Mouse (Mus musculus) liver, adult 2 months (tissue): ENCODE results near the gene Tbx4. TPM values are rescaled to one million over a fixed set of nuclear protein-coding genes. Genes with fewer than 3 reads are reported as not detected.

ENCODE experiments used
- DNase-seq: peaks from one replicate; pipeline ENCODE4 v3.0.0-alpha.2; 2011; ENCODE audit warnings: low read depth, low spot score; ENCODE audit errors: extremely low read depth
- H3K27ac ChIP-seq: fragments of 200-500 bp; replicated peaks from 2 replicates; pipeline ENCODE4 v1.5.1; 2012; ENCODE audit warnings: low read depth, mild to moderate bottlenecking, control low read depth, inconsistent platforms, low read length; ENCODE audit not compliant: insufficient read depth
- H3K27me3 ChIP-seq: fragments of 200-500 bp; 2 replicates; pipeline ENCODE4 v1.6.1; 2012; ENCODE audit warnings: mild to moderate bottlenecking, moderate library complexity, low read length, inconsistent platforms; ENCODE audit not compliant: control insufficient read depth, insufficient read depth
- H3K36me3 ChIP-seq: fragments of 200-500 bp; 2 replicates; pipeline ENCODE4 v1.6.1; 2012; ENCODE audit warnings: low read length, inconsistent platforms; ENCODE audit not compliant: control insufficient read depth, insufficient read depth
- H3K4me1 ChIP-seq: fragments of 200-500 bp; 2 replicates; pipeline ENCODE4 v1.6.1; 2011; ENCODE audit warnings: low read length; ENCODE audit not compliant: control insufficient read depth, insufficient read depth
- H3K4me3 ChIP-seq: fragments of 200-500 bp; 2 replicates; pipeline ENCODE4 v1.5.1; 2011; ENCODE audit warnings: low read depth, mild to moderate bottlenecking, control low read depth, low read length, moderate library complexity; ENCODE audit not compliant: insufficient read depth
- H3K79me2 ChIP-seq: fragments of 200-500 bp; 2 replicates; pipeline ENCODE4 v1.6.1; 2012; ENCODE audit warnings: inconsistent platforms, mild to moderate bottlenecking, low read length, moderate library complexity; ENCODE audit not compliant: control insufficient read depth, insufficient read depth
- H3K9ac ChIP-seq: fragments of 200-500 bp; 2 replicates; pipeline ENCODE4 v1.6.1; 2012; ENCODE audit warnings: low read depth, mild to moderate bottlenecking, control low read depth, inconsistent platforms, low read length
- CTCF ChIP-seq: fragments of 200-500 bp; IDR thresholded peaks from 2 replicates; pipeline ENCODE4 v1.5.1; 2011; ENCODE audit warnings: low read depth, low read length, control low read depth
- POLR2A ChIP-seq: fragments of 200-500 bp; IDR thresholded peaks from 2 replicates; pipeline ENCODE4 v1.6.1; 2011; ENCODE audit warnings: low read length, control low read depth; ENCODE audit not compliant: insufficient read depth; ENCODE audit errors: extremely low read depth
- WGBS: fragments of 180-500 bp; shearing (Covaris S2); methylation state at CpG from one replicate; pipeline ENCODE4 v1.1.7; 2018; 5-methylcytosine and 5-hydroxymethylcytosine counted together
- polyA plus RNA-seq: library from polyadenylated mRNA; depleted of rRNA; stranded (reverse); fragments of >200 nt; gene quantifications from 2 replicates; pipeline ENCODE4 v1.2.3, GENCODE M21; 2012
- total RNA-seq: library from RNA; depleted of rRNA; stranded (reverse); fragments of >200 nt; gene quantifications from 2 replicates; pipeline ENCODE4 v1.2.3, GENCODE M21; 2014

Gene Tbx4
- total and polyA plus RNA-seq, 2 experiments, result 0.02 TPM; not detected in 1

DNA sequence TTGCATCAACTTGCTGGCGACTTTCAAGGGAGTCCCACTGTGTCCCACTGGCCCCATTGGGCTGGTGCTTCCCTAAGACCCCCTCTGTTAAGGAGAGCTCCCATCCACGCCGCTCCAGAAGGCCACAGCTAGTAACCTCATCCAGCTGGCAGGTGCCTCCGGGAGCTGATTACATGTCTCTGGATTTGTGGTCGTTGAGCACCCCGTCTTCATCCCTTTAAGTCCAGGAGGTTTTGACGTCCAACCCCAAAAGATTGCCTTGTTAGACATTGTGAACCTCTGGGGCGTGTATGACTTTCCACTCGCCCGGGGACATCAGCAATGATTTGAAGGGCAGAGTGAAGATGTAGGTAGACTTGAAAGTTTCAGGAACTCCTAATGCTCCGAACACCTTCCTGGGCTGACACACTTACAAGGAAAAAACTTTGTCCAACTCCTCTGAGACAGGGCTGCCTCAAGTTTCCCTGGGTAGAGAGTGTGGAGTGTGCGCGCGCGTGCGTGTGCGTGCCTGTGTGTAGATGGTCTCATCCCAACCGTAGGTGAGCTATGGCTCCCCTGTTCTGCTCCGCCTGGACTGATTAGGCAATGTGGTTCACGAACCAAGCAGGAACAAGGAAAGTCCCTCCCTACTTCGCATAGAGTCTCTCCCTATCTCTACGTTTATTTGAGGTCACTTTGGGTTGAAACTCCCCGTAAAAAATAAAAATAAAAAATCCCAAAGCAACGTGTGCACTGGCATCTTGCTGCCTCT is 43.5 kb upstream of the Tbx4 start:
- Histone ChIP-seq H3K27me3 (peaks cover 12% of the 10 kb centered on the region), H3K4me3 (peak overlapping the region; percentile 56; the same call in 1 of the 2 replicates), H3K9ac (no peak overlapping the region; the same call in 1 of the 2 replicates), H3K79me2 (no peaks in the 10 kb centered on the region), H3K27ac (no peak overlapping the region), H3K36me3 (no peaks in the 10 kb centered on the region), H3K4me1 (peaks cover 11% of the 10 kb centered on the region)
- no peak for DNase-seq
- WGBS, result 15% methylated on average over 24 of the region's 24 CpGs
- no peak for TF ChIP-seq CTCF
- TF ChIP-seq POLR2A, result no peak

DNA sequence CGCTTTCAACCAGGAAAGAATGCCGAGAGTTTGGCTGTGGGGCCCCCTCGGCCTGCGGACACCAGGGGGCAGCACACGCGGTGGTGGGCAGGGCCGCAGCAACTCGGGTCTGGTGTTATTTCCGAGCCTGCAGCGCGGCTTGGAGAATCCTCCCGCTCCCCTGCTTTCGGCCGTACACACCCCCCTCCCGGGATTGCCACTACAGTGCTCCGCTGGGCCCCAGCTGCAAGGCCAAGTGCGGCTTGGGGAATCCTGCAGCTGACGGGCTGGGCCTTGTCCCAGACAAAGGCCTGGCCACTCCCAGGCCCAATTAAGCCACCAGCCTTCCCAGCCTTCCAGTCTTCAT is 42.9 kb upstream of the Tbx4 start:
- Histone ChIP-seq H3K9ac (peak overlapping the region; percentile 69), H3K27ac (peak overlapping the region; percentile 17; the same call in 1 of the 2 replicates), H3K4me3 (peak overlapping the region; percentile 56; the same call in 1 of the 2 replicates), H3K79me2 (no peaks in the 10 kb centered on the region), H3K36me3 (no peaks in the 10 kb centered on the region), H3K27me3 (peaks cover 6% of the 10 kb centered on the region), H3K4me1 (peaks cover 11% of the 10 kb centered on the region)
- TF ChIP-seq POLR2A (no peak), CTCF (peak; percentile 84)
- peak; percentile 42 for DNase-seq
- WGBS, result under 1% methylated on average over 18 of the region's 18 CpGs

DNA sequence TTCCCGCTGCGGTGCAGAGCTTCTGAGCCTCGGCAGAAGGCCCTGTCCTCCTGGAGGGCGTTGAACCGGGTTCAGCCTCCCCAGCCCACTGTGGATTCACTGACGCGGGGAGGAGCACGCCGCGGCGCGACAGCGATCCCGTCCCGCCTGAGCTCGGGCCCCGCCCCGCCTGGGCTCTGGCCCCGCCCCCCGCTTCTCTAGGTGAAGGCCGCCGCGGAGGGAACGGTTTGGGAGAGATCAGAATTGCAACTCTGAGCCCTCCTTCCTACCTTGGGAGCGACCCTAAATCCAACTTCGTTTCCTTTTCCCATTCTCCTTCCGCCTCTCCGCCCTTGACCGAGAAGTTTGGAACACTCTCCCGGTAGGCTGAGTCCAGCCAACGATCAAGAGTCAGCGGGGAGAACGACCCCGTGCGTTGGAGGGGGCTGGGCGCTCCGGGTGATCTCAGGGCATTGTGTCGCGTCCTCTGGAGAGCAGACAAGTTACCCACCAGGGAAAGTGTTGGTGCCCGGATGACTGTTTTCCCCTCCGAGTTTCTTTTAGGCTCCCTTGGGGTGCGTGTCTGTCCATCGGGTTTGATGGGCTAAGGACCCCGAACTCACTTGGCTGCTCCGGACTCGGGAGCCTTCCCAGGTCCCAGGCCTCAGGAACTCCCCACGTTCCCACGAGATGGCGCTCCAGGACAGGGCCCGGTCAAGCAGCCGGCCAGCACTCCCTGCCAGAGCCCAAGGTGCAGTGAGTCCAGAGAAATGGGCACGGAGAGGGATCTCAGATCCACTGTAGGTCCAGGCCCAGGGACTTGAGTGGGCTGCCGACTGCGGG is 41.9 kb upstream of the Tbx4 start:
- peak overlapping the region; percentile 41 for H3K27ac ChIP-seq
- DNase-seq, result peak; percentile 74
- peak overlapping the region; percentile 62 for H3K4me3 ChIP-seq
- H3K36me3 ChIP-seq, result no peaks in the 10 kb centered on the region
- H3K4me1 ChIP-seq, result peaks cover 11% of the 10 kb centered on the region
- no peaks in the 10 kb centered on the region for H3K79me2 ChIP-seq
- peak overlapping the region; percentile 60 for H3K9ac ChIP-seq
- under 1% methylated on average over 54 of the region's 54 CpGs for WGBS
- TF ChIP-seq CTCF (peak; percentile 89), POLR2A (no peak)
- H3K27me3 ChIP-seq, result 0 out of 2 replicates have a peak, but pooled peaks cover 6% of the 10 kb centered on the region

DNA sequence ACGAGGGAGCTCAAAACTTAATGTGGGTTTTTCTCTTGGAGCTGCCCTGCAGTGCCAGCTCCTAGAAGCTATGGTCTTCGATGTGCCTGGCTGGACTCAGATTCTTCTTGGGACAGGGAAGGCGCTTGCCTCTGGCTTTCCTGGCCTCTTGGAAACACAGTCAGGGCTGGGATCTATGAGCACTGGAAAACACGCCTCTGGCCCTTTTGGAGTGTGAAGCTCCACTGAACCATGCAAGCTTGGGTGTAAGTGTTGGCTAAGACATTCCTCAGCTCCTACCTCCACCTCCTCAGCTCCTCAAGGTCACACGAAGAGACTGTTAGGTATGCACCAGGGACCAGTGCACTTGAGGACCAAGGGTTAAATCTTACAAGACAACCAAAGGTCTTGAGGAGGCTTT is 41.3 kb upstream of the Tbx4 start:
- H3K4me3 ChIP-seq, result no peak overlapping the region; the same call in 1 of the 2 replicates
- 40% methylated on average over 5 of the region's 5 CpGs for WGBS

DNA sequence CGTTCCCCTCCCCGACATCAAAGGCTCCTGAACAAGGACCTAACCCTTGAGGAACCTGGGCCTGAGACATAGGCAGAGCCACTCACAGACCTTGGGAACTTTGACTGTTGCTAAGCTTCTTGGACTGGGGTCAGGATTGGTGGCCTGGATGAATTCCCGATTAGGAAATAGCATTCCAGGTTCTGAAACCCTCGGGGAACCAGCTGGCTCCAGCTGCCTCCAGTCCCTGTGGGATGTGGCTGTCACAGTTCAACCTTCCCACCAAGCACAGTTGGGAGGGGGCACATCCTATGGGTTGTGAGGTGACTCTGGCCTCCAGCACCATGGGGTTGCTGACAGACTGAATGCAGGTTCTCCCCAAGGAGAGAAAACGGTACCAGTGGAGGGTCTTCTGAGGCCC is 40.3 kb upstream of the Tbx4 start:
- Histone ChIP-seq H3K9ac (no peak overlapping the region), H3K27ac (peak overlapping the region; percentile 26), H3K27me3 (0 out of 2 replicates have a peak, but pooled peaks cover 2% of the 10 kb centered on the region)

More for the DNA sequence above, 41.3 kb upstream of the Tbx4 start:
- DNase-seq, result no peak
- no peak overlapping the region for H3K9ac ChIP-seq
- no peak overlapping the region for H3K27ac ChIP-seq
- no peak for TF ChIP-seq POLR2A
- TF ChIP-seq CTCF, result no peak
- no peaks in the 10 kb centered on the region for H3K79me2 ChIP-seq
- peaks cover 11% of the 10 kb centered on the region for H3K4me1 ChIP-seq
- H3K27me3 ChIP-seq, result 0 out of 2 replicates have a peak, but pooled peaks cover 6% of the 10 kb centered on the region
- no peaks in the 10 kb centered on the region for H3K36me3 ChIP-seq

DNA sequence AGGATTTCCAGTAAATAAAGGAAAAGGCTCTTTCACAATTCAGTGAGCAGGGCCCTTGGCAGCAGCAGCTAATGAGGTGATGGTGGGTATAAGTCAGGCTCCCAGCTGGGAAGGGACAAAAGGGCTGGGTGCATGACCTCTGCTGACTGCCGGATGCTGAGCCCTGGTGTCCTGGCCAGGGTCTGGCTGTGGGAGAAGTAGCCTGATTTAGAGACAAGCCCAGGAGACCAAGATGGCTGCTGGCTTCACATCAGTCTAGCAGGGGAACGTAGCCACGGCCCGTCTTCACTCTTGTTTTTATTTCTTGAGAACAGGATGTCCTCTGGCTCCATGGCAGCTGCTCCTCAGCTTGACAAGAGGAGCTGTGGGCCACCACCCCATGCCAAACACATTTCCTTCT is 39.7 kb upstream of the Tbx4 start:
- Histone ChIP-seq H3K4me1 (peaks cover 11% of the 10 kb centered on the region), H3K79me2 (no peaks in the 10 kb centered on the region), H3K27ac (no peak overlapping the region; the same call in none of the 2 replicates), H3K4me3 (no peak overlapping the region), H3K9ac (no peak overlapping the region), H3K36me3 (no peaks in the 10 kb centered on the region), H3K27me3 (no peaks in the 10 kb centered on the region)
- 56% methylated on average over 4 of the region's 4 CpGs for WGBS
- DNase-seq, result peak; percentile 40
- TF ChIP-seq CTCF, result no peak
- TF ChIP-seq POLR2A, result no peak

More for the DNA sequence above, 40.3 kb upstream of the Tbx4 start:
- Histone ChIP-seq H3K4me1 (peaks cover 11% of the 10 kb centered on the region), H3K36me3 (no peaks in the 10 kb centered on the region), H3K4me3 (no peak overlapping the region), H3K79me2 (no peaks in the 10 kb centered on the region)
- TF ChIP-seq CTCF (no peak), POLR2A (no peak)
- WGBS, result 56% methylated on average over 5 of the region's 5 CpGs
- DNase-seq, result peak; percentile 61
